Mouse (Mus musculus): Measurements from ENCODE around the gene Neurl1a. TPM values are rescaled to one million over a fixed set of nuclear protein-coding genes. Genes with fewer than 3 reads are reported as not detected.

The Neurl1a gene
- polyA plus RNA-seq, 1 experiment: 10.1 TPM

DNA sequence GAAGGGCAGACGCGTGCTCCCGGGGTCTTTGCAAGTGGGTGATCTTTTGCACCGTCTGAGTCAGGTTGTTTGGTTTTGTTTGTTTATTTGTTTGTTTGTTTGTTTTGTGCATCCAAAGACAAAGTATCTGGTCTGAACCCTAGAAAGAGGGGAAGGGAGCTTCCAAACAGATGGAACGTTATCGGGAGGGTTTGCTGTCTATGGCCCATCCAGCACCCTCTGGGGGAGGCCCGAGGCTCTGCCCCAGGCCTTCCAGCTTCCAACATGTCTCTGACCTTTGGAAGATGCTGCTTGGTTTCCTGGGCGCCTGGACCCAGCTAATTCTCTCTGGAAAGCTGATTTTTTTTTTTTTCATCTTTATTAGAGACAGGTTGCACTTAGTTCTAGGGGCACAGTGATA, 1.4 kb downstream of the Neurl1a start:
- Histone ChIP-seq H3K4me3 (replicated peaks; ENCODE audit: extremely low read depth, low read depth, low read length) (no peak overlapping the region), H3K4me1 (ENCODE audit: control insufficient read depth, insufficient read depth, low read length) (no peaks in the 10 kb centered on the region; the same call in 1 of the 2 replicates)
- 41% methylated on average over 8 of the region's 8 CpGs for WGBS
- no peak for DNase-seq
- TF ChIP-seq CTCF (IDR thresholded peaks at IDR 0.05; ENCODE audit: insufficient read depth, low read length): no peak
- no peak for TF ChIP-seq POLR2A (IDR thresholded peaks at IDR 0.05; ENCODE audit: borderline replicate concordance, extremely low read depth, low read depth, low read length)

DNA sequence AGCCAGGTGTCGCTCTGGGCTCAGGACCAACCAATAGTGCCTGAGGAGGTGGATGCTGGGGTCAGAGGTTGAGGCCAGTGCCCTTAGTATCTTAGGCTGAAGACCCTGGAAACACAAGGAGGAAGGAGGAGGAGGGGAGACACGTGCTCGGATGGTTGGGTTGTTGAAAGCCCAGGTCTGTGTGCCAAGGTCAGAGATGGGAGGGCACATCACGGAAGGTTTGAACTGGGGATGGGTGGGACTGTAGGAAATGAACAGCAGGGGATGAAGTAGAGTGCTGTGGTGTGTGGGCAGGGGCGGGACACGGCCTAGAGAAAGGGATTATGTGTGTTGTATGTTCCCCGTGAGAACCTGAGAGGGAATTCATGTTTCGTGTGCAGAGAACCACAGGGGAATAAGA, 5.6 kb downstream of the Neurl1a start:
- TF ChIP-seq POLR2A (IDR thresholded peaks at IDR 0.05; ENCODE audit: borderline replicate concordance, extremely low read depth, low read depth, low read length): no peak
- no peak for TF ChIP-seq CTCF (IDR thresholded peaks at IDR 0.05; ENCODE audit: insufficient read depth, low read length)
- no peak for DNase-seq
- Histone ChIP-seq H3K4me1 (ENCODE audit: control insufficient read depth, insufficient read depth, low read length) (no peaks in the 10 kb centered on the region), H3K4me3 (replicated peaks; ENCODE audit: extremely low read depth, low read depth, low read length) (no peak overlapping the region)
- whole genome bisulfite sequencing: 70% methylated on average over 8 of the region's 8 CpGs

DNA sequence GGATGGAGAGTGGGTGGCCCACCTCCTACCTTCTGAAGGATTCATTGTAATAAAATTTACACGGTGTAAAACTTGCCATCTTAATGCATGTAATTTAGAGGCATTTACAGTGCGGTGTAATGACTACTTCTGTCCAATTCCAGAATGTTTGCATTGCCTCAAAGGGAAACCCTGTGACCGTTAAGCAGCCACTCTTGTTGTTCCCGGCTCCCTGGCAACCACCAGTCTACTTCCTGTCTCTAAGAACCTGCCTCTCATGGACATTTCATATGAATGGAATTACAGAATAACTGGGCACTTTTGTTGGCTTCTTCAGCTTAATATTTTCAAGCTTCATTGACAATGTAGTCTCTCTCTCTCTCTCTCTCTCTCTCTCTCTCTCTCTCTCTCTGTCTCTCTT, 6.1 kb downstream of the Neurl1a start:
- DNase-seq: no peak
- no peak overlapping the region for H3K4me3 ChIP-seq (replicated peaks; ENCODE audit: extremely low read depth, low read depth, low read length)
- TF ChIP-seq CTCF (IDR thresholded peaks at IDR 0.05; ENCODE audit: insufficient read depth, low read length) (no peak), POLR2A (IDR thresholded peaks at IDR 0.05; ENCODE audit: borderline replicate concordance, extremely low read depth, low read depth, low read length) (no peak)
- H3K4me1 ChIP-seq (ENCODE audit: control insufficient read depth, insufficient read depth, low read length): no peaks in the 10 kb centered on the region
- 38% methylated on average over 4 of the region's 4 CpGs for WGBS

DNA sequence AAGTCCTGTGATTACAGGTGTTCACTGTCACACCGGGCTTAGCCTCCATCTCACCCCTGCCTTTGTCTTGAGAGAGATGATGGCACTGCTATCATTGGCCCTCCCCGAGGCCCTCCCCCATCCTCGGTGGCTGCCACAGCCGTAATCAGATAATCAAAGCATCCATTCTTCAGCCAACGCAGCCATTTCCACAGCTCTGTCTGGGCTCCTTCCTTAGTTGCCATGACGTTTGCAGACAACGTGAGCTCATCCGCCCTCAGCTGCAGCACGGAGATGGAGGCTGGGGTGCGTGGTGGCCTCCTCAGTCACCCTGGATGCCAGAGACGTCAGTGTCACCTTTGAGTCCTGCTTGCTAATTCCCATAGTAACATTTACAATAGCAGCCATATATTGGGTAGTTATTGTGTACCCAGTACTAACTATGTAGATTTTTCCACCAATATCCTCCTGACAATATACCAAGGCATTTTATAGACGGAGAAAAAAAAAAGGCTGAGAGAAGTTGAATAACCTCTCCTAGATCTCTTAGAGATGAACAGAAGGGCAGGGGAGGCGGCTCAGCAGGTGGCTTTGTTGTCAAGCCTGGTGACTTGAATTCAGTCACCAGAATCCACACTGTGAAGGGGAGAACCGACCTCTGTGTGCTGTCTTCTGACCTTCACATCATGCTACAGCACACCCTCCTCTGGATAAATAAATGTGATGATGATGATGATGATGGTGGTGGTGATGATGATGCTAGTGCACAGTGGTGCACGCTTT, 8.1 kb downstream of the Neurl1a start:
- TF ChIP-seq CTCF (IDR thresholded peaks at IDR 0.05; ENCODE audit: insufficient read depth, low read length): no peak
- no peak for TF ChIP-seq POLR2A (IDR thresholded peaks at IDR 0.05; ENCODE audit: borderline replicate concordance, extremely low read depth, low read depth, low read length)
- no peak overlapping the region for H3K4me3 ChIP-seq (replicated peaks; ENCODE audit: extremely low read depth, low read depth, low read length)
- no peak for DNase-seq
- WGBS: 50% methylated on average over 15 of the region's 15 CpGs
- H3K4me1 ChIP-seq (ENCODE audit: control insufficient read depth, insufficient read depth, low read length): no peaks in the 10 kb centered on the region

DNA sequence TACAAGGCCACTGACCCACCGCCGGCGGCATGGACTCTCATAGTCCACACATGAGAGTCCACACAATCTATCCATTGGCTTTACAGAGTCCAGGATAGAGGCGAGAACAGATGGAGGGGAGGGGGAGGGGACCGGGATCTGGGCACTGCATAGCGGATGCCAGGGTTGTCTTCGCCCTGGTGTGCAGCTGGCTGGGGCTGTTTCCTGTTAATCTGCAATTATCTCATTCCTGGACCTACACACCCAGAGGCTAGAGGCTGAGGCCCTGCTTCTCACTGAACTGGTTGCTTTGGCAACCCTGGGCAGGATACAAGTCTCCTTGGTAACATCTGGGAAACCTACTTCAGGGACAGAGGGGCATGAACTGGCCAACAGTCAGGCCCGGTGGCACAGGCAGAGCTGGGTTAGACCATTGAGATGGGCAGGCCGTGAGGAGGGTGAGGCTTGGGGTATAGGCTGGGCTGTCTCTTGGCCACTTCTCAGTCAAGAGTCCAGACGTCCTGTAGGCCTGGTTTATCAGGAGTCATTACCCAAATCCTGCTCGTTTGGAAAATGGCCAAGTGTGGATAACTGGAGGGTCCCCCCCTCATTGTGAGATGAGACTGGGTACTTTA, 10.0 kb downstream of the Neurl1a start:
- WGBS: 69% methylated on average over 11 of the region's 11 CpGs
- no peak for DNase-seq
- TF ChIP-seq POLR2A (IDR thresholded peaks at IDR 0.05; ENCODE audit: borderline replicate concordance, extremely low read depth, low read depth, low read length): no peak
- TF ChIP-seq CTCF (IDR thresholded peaks at IDR 0.05; ENCODE audit: insufficient read depth, low read length): no peak
- Histone ChIP-seq H3K4me3 (replicated peaks; ENCODE audit: extremely low read depth, low read depth, low read length) (no peak overlapping the region), H3K4me1 (ENCODE audit: control insufficient read depth, insufficient read depth, low read length) (no peaks in the 10 kb centered on the region)

DNA sequence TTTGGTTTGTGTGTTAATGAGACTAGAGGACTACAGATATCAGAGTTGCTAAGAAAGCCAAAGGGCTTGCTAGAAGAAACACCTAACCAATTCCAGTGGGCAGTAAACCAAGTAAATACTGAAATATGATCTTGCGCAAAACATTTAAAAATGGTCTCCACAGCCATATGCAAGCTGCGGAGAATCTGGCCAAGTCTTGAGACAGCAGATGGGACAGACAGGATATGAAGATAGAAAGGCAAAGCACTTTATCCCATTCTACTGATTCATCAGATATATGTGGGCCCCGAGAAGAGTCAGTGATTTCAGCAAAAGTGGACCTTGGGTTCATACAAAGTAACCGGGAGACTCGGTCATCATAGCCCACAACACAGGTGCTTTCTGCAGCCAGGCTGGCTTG, 13.5 kb downstream of the Neurl1a start:
- 94% methylated on average over 5 of the region's 5 CpGs for WGBS
- Histone ChIP-seq H3K4me3 (replicated peaks; ENCODE audit: extremely low read depth, low read depth, low read length) (no peak overlapping the region), H3K4me1 (ENCODE audit: control insufficient read depth, insufficient read depth, low read length) (no peaks in the 10 kb centered on the region)
- DNase-seq: no peak
- TF ChIP-seq POLR2A (IDR thresholded peaks at IDR 0.05; ENCODE audit: borderline replicate concordance, extremely low read depth, low read depth, low read length) (no peak), CTCF (IDR thresholded peaks at IDR 0.05; ENCODE audit: insufficient read depth, low read length) (no peak)

DNA sequence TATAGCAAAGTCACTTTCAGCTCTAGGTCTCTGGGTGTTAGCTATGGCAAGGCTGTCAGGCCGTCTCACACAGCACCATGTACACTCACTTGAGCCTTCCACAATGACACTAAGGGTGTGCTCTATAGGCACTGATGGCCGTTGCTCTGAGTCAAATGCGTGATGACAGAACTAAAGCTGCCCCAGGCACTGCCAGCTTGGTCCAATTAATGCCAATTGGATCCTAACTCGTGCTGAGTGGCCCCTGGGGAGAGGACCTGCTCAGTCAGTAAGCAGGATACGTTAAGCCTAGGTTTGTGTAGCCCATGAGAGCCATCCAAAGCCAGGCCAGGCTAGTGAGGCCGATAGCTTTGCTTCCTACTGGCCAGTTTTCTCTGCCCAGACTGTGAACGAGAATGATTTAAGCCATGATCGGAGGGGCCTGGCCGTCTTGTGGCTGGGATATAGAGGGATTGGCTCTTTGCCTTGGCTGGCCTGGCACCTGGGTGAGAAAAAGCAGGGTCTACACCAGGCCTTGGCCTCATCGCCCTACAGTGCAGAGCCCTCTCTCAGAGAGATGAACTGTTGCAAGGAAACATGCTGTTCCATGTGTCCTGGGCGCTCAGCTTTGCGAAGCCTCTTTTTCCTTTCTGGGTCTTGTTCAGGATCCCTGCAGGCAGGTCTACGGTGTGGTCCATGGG, 20.2 kb downstream of the Neurl1a start:
- DNase-seq: no peak
- H3K4me3 ChIP-seq (replicated peaks; ENCODE audit: extremely low read depth, low read depth, low read length): no peak overlapping the region
- TF ChIP-seq CTCF (IDR thresholded peaks at IDR 0.05; ENCODE audit: insufficient read depth, low read length) (no peak), POLR2A (IDR thresholded peaks at IDR 0.05; ENCODE audit: borderline replicate concordance, extremely low read depth, low read depth, low read length) (no peak)
- H3K4me1 ChIP-seq (ENCODE audit: control insufficient read depth, insufficient read depth, low read length): no peaks in the 10 kb centered on the region
- WGBS: 87% methylated on average over 13 of the region's 13 CpGs

DNA sequence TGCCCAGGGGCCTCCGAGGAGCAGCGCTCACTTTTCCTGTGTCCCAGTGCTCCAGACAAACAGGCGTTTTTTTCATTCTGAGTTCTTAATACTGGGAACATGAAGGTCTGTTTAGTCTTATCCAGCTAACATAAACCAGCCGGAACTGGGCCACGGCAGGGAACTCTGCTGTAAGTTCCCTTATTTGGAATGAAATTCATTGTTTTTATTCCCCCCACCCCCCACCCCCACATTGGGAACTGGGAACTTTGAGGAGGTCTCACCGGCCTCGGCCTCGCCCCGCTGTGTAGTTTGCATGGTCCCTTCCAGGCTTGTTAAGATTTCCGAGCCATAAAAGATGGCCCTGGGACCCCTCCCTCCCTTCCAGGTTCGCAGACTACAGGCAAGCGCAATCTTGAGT, 23.4 kb downstream of the Neurl1a start:
- WGBS: 65% methylated on average over 12 of the region's 12 CpGs

DNA sequence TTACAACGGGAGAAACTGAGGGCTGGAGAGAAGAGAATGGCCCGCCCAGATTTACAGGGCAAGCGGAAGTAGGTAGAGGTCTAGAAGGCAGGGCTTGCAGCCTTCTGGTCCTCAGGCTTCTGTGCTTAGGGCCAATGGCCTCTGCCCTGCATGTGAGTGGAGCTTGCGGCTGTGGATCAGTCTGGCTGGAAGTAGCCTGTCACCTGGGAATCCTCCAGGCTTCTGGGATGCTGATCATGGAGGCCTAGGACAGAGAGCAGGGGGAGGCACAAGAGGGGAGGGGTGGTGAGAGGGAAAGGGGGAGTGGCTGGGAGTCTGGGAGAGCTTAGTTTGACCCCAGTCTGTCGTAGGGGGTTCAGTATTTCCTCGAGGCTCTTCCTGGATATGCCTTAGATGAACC, 23.8 kb downstream of the Neurl1a start:
- no peak for TF ChIP-seq CTCF (IDR thresholded peaks at IDR 0.05; ENCODE audit: insufficient read depth, low read length)
- TF ChIP-seq POLR2A (IDR thresholded peaks at IDR 0.05; ENCODE audit: borderline replicate concordance, extremely low read depth, low read depth, low read length): no peak
- no peaks in the 10 kb centered on the region for H3K4me1 ChIP-seq (ENCODE audit: control insufficient read depth, insufficient read depth, low read length)
- no peak for DNase-seq
- 61% methylated on average over 6 of the region's 6 CpGs for WGBS
- H3K4me3 ChIP-seq (replicated peaks; ENCODE audit: extremely low read depth, low read depth, low read length): no peak overlapping the region

More for the DNA sequence above, 23.4 kb downstream of the Neurl1a start:
- TF ChIP-seq CTCF (IDR thresholded peaks at IDR 0.05; ENCODE audit: insufficient read depth, low read length) (no peak), POLR2A (IDR thresholded peaks at IDR 0.05; ENCODE audit: borderline replicate concordance, extremely low read depth, low read depth, low read length) (no peak)
- DNase-seq: no peak
- no peak overlapping the region for H3K4me3 ChIP-seq (replicated peaks; ENCODE audit: extremely low read depth, low read depth, low read length)
- no peaks in the 10 kb centered on the region for H3K4me1 ChIP-seq (ENCODE audit: control insufficient read depth, insufficient read depth, low read length)
